Mouse (Mus musculus): ENCODE results near the gene Ifi27.
"Not testable (repeated sequence)": the region's sequence is repeated elsewhere in the genome, so short reads cannot be mapped to it uniquely, and the experiment has no call there.

DNA sequence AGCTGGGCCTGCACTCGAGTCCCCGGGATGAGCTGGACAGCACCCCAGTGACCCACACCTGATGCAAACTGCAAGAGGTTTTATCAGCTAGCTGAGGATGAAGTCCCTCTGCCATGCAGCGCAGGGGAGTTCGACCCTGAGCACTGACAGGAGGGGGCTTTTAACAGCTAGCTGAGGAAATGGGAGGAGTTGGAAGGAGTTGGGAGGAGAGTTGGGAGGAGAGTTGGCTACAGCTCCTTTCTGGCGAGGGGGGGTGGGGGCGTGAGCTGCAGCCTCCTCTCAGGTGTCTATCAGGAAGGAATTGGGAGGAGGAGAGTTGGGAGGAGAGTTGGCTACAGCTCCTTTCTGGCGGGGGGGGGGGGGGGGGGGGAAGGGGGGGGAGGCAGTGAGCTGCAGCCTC, 10.2 kb downstream of the Ifi27 start:
- not testable (repeated sequence) for TF ChIP-seq CTCF, EP300 (IDR thresholded peaks at IDR 0.05; ENCODE audit: low read depth)
